Mouse (Mus musculus) ES-E14 (cell line): ENCODE results near the gene Npc1l1.

Experiments used
- CHD2 ChIP-seq: IDR thresholded peaks from 2 replicates; pipeline ENCODE4 v1.6.1; 2014; ENCODE audit warnings: mild to moderate bottlenecking, low read depth, low read length, inconsistent platforms
- HCFC1 ChIP-seq: IDR thresholded peaks from 2 replicates; pipeline ENCODE4 v1.6.1; 2012; ENCODE audit warnings: low read length, inconsistent platforms, borderline replicate concordance; ENCODE audit not compliant: insufficient read depth
- MAFK ChIP-seq: IDR thresholded peaks from 2 replicates; pipeline ENCODE4 v1.6.1; 2014; ENCODE audit warnings: mild to moderate bottlenecking, low read depth, low read length, inconsistent platforms; ENCODE audit not compliant: insufficient read depth
- ZC3H11A ChIP-seq: IDR thresholded peaks from 2 replicates; pipeline ENCODE4 v1.6.1; 2012; ENCODE audit warnings: low read depth, mild to moderate bottlenecking, inconsistent platforms, low read length, borderline replicate concordance

GRCm38 (mm10) chr11:6199410-6200086, 30.4 kb downstream of the Npc1l1 start, which contains the start of gene A730071L15Rik:
- TF ChIP-seq MAFK: no peak
- no peak for TF ChIP-seq CHD2
- TF ChIP-seq HCFC1: no peak
- no peak for TF ChIP-seq ZC3H11A
